Mouse (Mus musculus) kidney, embryonic 14.5 days (tissue): ENCODE data around the gene Rabgap1l. TPM values are rescaled to one million over a fixed set of nuclear protein-coding genes. Genes with fewer than 3 reads are reported as not detected.

ENCODE experiments used
- ATAC-seq: fragments of 200-750 bp; cut with Nextera tagmentation; 2 replicates; pipeline ENCODE4 v1.8.0; 2017; ENCODE audit warnings: moderate number of reproducible peaks, mild to moderate bottlenecking, moderate TSS enrichment, moderate library complexity; ENCODE audit not compliant: low FRiP score, low TSS enrichment
- H3K27ac ChIP-seq: fragments of 300-500 bp; sonication (generic); 2 replicates; pipeline ENCODE4 v1.5.1; 2014; ENCODE audit warnings: low read depth, mild to moderate bottlenecking, low read length, moderate library complexity, mixed read lengths
- H3K27me3 ChIP-seq: fragments of 300-500 bp; sonication (generic); 2 replicates; pipeline ENCODE4 v1.6.1; 2014; ENCODE audit warnings: mild to moderate bottlenecking, low read length; ENCODE audit not compliant: control insufficient read depth, insufficient read depth
- H3K36me3 ChIP-seq: fragments of 300-500 bp; sonication (generic); 2 replicates; pipeline ENCODE4 v1.6.1; 2014; ENCODE audit warnings: low read length, mixed read lengths; ENCODE audit not compliant: control insufficient read depth, insufficient read depth
- H3K4me1 ChIP-seq: fragments of 300-500 bp; sonication (generic); 2 replicates; pipeline ENCODE4 v1.6.1; 2014; ENCODE audit warnings: low read length, mixed read lengths; ENCODE audit not compliant: control insufficient read depth, insufficient read depth
- H3K4me2 ChIP-seq: fragments of 300-500 bp; sonication (generic); replicated peaks from 2 replicates; pipeline ENCODE4 v1.6.1; 2014; ENCODE audit warnings: low read depth, mild to moderate bottlenecking, low read length
- H3K4me3 ChIP-seq: fragments of 300-500 bp; sonication (generic); 2 replicates; pipeline ENCODE4 v1.5.1; 2014; ENCODE audit warnings: mild to moderate bottlenecking, low read length
- H3K9ac ChIP-seq: fragments of 300-500 bp; sonication (generic); 2 replicates; pipeline ENCODE4 v1.6.1; 2014; ENCODE audit warnings: low read depth, mild to moderate bottlenecking, low read length, moderate library complexity
- H3K9me3 ChIP-seq: fragments of 300-500 bp; sonication (generic); 2 replicates; pipeline ENCODE4 v1.6.1; 2016; ENCODE audit warnings: low read length; ENCODE audit not compliant: control insufficient read depth
- WGBS: fragments of 180-500 bp; shearing (Covaris S2); extraction: QIAGEN DNeasy Blood & Tissue Kit; methylation state at CpG from one replicate; pipeline ENCODE4 v1.1.7; 2014; 5-methylcytosine and 5-hydroxymethylcytosine counted together
- polyA plus RNA-seq: library from polyadenylated mRNA; unstranded; fragments of >200 nt; fragmentation: Nextera tagmentation; extraction: Ambion mirVana; gene quantifications from 2 replicates; pipeline ENCODE4 v1.2.1, GENCODE M21; 2014

The Rabgap1l gene
- polyA plus RNA-seq, 1 experiment from 2014 or later, result 13.2 TPM

DNA sequence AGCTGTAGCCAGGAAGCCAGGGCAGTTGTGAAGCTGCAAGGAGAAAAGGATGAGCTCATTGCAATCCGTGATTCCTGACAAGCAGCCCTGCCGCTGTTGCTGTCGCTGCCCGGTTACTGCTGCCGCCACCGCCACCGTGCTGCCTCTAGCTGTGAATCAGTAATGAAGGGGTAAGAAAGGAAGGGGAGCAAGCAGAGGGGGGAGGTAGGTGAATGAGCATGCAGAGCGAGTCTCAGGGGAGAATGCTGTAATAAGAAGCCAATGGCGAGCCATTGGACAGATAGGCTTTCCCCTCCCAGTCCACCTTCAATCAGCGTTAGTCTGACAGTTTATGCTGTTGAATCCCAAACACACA lies 441.2 kb downstream of the Rabgap1l start:
- Histone ChIP-seq H3K4me3 (peak overlapping the region; percentile 33), H3K4me2 (peak overlapping the region; percentile 66), H3K36me3 (no peaks in the 10 kb centered on the region), H3K4me1 (peaks cover 5% of the 10 kb centered on the region; the same call in 1 of the 2 replicates), H3K9ac (peak overlapping the region; percentile 42), H3K27me3 (no peaks in the 10 kb centered on the region), H3K9me3 (no peaks in the 10 kb centered on the region), H3K27ac (no peak overlapping the region)
- peak; percentile 92 for ATAC-seq
- WGBS, result under 1% methylated on average over 10 of the region's 10 CpGs

DNA sequence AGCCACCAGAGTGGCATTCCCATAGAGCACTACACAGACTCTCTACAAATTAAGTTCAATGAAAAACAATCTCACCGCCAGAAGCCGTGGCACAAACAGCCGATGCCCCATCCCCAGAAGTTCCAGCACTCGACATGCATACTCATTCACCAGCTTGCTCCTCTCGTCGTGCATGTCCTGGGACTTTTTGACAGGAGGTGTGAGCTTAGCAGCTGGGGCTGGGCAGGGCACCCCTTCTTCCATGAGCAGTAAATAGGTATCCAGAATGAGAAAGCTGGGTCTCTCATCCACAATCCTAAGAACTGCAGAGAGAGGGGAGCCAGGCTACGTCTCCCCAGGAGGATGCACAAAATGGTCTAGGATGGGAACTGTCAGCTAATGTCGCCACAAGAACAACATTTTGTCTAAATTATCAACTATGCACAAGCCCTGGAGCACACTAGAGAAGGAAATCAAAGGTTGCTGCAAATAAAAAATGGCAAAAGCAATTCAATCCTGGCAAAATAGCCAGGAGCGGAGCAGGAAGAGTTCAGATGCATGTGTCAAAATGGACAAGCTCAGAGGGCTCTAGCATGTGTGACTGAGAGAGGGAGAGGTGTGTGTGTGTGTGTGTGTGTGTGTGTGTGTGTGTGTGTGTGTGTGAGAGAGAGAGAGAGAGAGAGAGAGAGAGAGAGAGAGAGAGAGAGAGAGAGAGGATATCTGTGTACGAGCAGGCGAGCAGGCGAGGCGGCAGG lies 441.7 kb downstream of the Rabgap1l start:
- peak overlapping the region; percentile 66 for H3K4me2 ChIP-seq
- no peaks in the 10 kb centered on the region for H3K9me3 ChIP-seq
- H3K4me3 ChIP-seq, result peak overlapping the region; percentile 33
- 12% methylated on average over 13 of the region's 13 CpGs for WGBS
- peaks cover 5% of the 10 kb centered on the region; the same call in 1 of the 2 replicates for H3K4me1 ChIP-seq
- H3K27ac ChIP-seq, result no peak overlapping the region
- peak overlapping the region; percentile 42 for H3K9ac ChIP-seq
- ATAC-seq, result peak; percentile 50
- H3K36me3 ChIP-seq, result no peaks in the 10 kb centered on the region
- H3K27me3 ChIP-seq, result no peaks in the 10 kb centered on the region

GRCm38 (mm10) chr1:160340653-160341052 lies 452.4 kb downstream of the Rabgap1l start:
- H3K9me3 ChIP-seq, result no peaks in the 10 kb centered on the region
- no peak overlapping the region for H3K9ac ChIP-seq
- no peaks in the 10 kb centered on the region for H3K27me3 ChIP-seq
- no peak overlapping the region for H3K4me3 ChIP-seq
- H3K4me1 ChIP-seq, result no peaks in the 10 kb centered on the region
- 80% methylated on average over 2 of the region's 2 CpGs for WGBS
- H3K27ac ChIP-seq, result no peak overlapping the region
- no peak overlapping the region for H3K4me2 ChIP-seq
- H3K36me3 ChIP-seq, result no peaks in the 10 kb centered on the region
- no peak for ATAC-seq

DNA sequence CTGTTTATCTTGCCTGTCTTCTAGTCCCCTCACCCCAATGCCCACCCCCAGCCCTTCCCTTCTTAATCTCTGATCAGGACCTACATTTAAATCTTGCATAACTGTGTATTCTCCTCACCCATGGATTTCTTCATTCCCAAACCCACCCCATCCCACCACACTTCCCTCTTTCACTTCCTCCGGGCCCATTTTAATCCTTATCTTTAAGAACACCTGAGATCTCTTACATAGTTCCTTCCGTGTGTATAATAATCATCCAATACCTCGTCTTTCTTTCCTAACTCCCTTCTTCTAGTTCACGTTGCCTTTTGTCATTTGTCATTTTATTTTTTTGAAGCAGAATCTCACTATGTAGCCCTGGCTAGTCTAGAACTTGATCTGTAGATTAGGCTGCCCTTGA lies 453.6 kb downstream of the Rabgap1l start:
- Histone ChIP-seq H3K4me2 (no peak overlapping the region), H3K9ac (no peak overlapping the region), H3K27me3 (no peaks in the 10 kb centered on the region), H3K4me3 (no peak overlapping the region), H3K9me3 (no peaks in the 10 kb centered on the region), H3K36me3 (no peaks in the 10 kb centered on the region), H3K27ac (no peak overlapping the region), H3K4me1 (no peaks in the 10 kb centered on the region)
- WGBS, result 84% methylated on average over 4 of the region's 4 CpGs
- ATAC-seq, result no peak

- H3K27ac ChIP-seq, result no peak overlapping the region
- H3K36me3 ChIP-seq, result no peaks in the 10 kb centered on the region
- 90% methylated on average over 4 of the region's 4 CpGs for WGBS
- no peaks in the 10 kb centered on the region for H3K27me3 ChIP-seq
- ATAC-seq, result no peak
- H3K4me2 ChIP-seq, result no peak overlapping the region
- no peak overlapping the region for H3K4me3 ChIP-seq
- H3K9ac ChIP-seq, result no peak overlapping the region
- no peaks in the 10 kb centered on the region for H3K4me1 ChIP-seq
- no peaks in the 10 kb centered on the region for H3K9me3 ChIP-seq
Measured at GRCm38 (mm10) chr1:160334791-160335190, 458.2 kb downstream of the Rabgap1l start.

- Histone ChIP-seq H3K4me1 (no peaks in the 10 kb centered on the region), H3K36me3 (no peaks in the 10 kb centered on the region)
- WGBS, result 52% methylated on average over 1 of the region's 1 CpGs
Measured at GRCm38 (mm10) chr1:160330828-160331227, 462.2 kb downstream of the Rabgap1l start.

DNA sequence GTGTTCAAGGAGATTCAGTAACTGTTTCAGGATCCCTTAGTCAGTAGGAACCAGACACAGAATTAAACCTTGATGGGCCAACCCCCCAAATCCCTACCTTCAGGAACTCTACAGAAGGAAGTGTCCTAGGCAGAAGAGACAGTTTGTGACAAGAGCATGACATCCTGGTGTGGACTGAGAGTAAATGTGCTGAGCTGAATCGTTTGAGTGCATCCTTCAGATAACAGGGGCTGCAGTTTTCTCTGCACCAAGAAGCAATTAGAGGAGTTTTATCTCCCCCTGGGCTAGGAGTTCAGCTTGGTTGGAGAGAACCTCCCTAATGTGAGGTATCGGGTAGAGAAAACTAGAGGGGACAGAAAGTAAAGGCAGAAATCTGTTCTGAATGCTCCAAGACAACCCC lies 462.8 kb downstream of the Rabgap1l start:
- no peak for ATAC-seq
- Histone ChIP-seq H3K27me3 (no peaks in the 10 kb centered on the region), H3K27ac (no peak overlapping the region), H3K4me1 (no peaks in the 10 kb centered on the region), H3K9me3 (no peaks in the 10 kb centered on the region), H3K36me3 (no peaks in the 10 kb centered on the region), H3K9ac (no peak overlapping the region), H3K4me2 (no peak overlapping the region), H3K4me3 (no peak overlapping the region)
- WGBS, result 41% methylated on average over 2 of the region's 2 CpGs

More at GRCm38 (mm10) chr1:160330828-160331227, 462.2 kb downstream of the Rabgap1l start:
- Histone ChIP-seq H3K27me3 (no peaks in the 10 kb centered on the region), H3K9ac (no peak overlapping the region), H3K9me3 (no peaks in the 10 kb centered on the region), H3K4me3 (no peak overlapping the region), H3K4me2 (no peak overlapping the region), H3K27ac (no peak overlapping the region)
- no peak for ATAC-seq

GRCm38 (mm10) chr1:160329788-160330187 lies 463.2 kb downstream of the Rabgap1l start:
- no peak overlapping the region for H3K27ac ChIP-seq
- H3K27me3 ChIP-seq, result no peaks in the 10 kb centered on the region
- no peaks in the 10 kb centered on the region for H3K9me3 ChIP-seq
- no peaks in the 10 kb centered on the region for H3K4me1 ChIP-seq
- H3K9ac ChIP-seq, result no peak overlapping the region
- H3K36me3 ChIP-seq, result no peaks in the 10 kb centered on the region
- no peak overlapping the region for H3K4me2 ChIP-seq
- WGBS, result 76% methylated on average over 7 of the region's 7 CpGs
- ATAC-seq, result no peak
- H3K4me3 ChIP-seq, result no peak overlapping the region

DNA sequence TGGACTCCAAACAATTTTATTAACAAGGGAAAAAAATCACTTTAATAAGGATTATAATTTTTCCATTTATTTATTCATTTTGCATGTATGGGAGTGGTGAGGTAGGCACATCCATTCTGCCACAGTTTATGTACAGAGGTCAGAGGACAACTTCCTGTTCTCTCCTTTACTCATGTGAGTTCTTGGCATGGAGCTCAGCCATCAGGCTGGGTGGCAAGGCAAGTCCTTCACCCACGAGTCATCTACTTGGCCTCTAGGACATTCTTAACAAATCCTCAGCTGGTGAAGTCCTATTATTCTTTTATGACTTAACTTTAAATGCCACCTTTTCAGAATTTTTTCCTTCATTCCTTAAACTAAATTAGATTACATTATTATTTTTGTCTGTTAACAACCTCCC lies 465.5 kb downstream of the Rabgap1l start:
- Histone ChIP-seq H3K27me3 (no peaks in the 10 kb centered on the region), H3K36me3 (no peaks in the 10 kb centered on the region), H3K27ac (no peak overlapping the region), H3K4me3 (no peak overlapping the region), H3K9me3 (no peaks in the 10 kb centered on the region), H3K9ac (no peak overlapping the region), H3K4me2 (no peak overlapping the region), H3K4me1 (no peaks in the 10 kb centered on the region)
- ATAC-seq, result no peak
- WGBS, result 58% methylated on average over 1 of the region's 1 CpGs
